Mouse (Mus musculus) testis, adult 2 months (tissue): ENCODE data around the gene Ifnk.

ENCODE experiments used
- CTCF ChIP-seq: fragments of 200-500 bp; IDR thresholded peaks from 2 replicates; pipeline ENCODE4 v1.5.1; 2012; ENCODE audit warnings: low read depth, mild to moderate bottlenecking, inconsistent platforms, low read length, moderate library complexity; ENCODE audit not compliant: control insufficient read depth, insufficient read depth, insufficient replicate concordance
- POLR2A ChIP-seq: fragments of 200-500 bp; IDR thresholded peaks from 2 replicates; pipeline ENCODE4 v1.6.1; 2012; ENCODE audit warnings: low read depth, mild to moderate bottlenecking, inconsistent platforms, low read length, moderate library complexity; ENCODE audit not compliant: control insufficient read depth

- no peak for TF ChIP-seq CTCF
- TF ChIP-seq POLR2A, result no peak
Measured at GRCm38 (mm10) chr4:35173551-35173950, 21.7 kb downstream of the Ifnk start.
